In the genomic region with DNA sequence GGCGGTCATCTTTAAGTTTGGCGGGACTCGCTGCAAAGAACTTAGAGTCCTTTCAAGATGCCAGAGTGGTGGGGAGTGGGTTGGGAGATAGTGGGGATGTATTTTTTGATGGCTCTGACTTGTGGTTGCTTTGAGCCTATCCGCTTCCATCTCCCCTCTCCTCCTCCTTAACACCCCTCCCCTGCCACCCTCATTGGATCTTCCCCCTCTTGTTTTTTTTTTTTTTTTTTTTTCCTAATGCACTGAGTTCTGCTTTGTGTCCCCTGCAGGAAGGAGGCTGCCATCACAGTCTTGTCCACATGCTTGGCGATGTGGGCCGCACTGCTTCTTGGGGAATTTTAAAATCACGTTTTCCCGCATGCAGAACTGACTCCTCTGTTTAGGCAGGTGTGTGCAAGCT, we compare ENCODE assay signal across 27 mouse cellular contexts. TPM values are rescaled to one million over a fixed set of nuclear protein-coding genes. Genes with fewer than 3 reads are reported as not detected.
A peak's percentile ranks its signal among the peaks of the same experiment; 100 is the strongest.
DNase-seq lines count a peak whose midpoint lies in the region; ATAC-seq and TF ChIP-seq lines count a peak whose summit lies in the region.
"Had no signal": no experiment of that assay in that cellular context is flagged by ENCODE, and none has a peak within 500 bp of the region (broad histone marks: within the 10 kb centered on the region; RNA-seq: fewer than 3 reads in every experiment).

No protein-coding gene starts in this region.

- H3K4me3 ChIP-seq in layer of hippocampus, adult 2 months: no peak overlapping the region
- H3K4me3 ChIP-seq in liver, embryonic 12.5 days: no peak overlapping the region
- H3K4me3 ChIP-seq: forebrain, embryonic 13.5 days; lung, embryonic 15.5 days; midbrain, embryonic 10.5 days; midbrain, embryonic 15.5 days; neural tube, embryonic 15.5 days; stomach, embryonic 15.5 days had no signal

- TF ChIP-seq CTCF in layer of hippocampus, adult 2 months (conservative IDR thresholded peaks at IDR 0.05): peak; percentile 35

- intact Hi-C loops in gastrocnemius, postnatal 36 days (cut with DNase I): no loop called here

- ATAC-seq in liver, embryonic 12.5 days: no peak
- ATAC-seq: CD4-positive, CD25-positive, alpha-beta regulatory T cell, adult 4 months; forebrain, embryonic 13.5 days; hindbrain, embryonic 16.5 days; midbrain, embryonic 15.5 days had no signal

- H3K27ac ChIP-seq in layer of hippocampus, adult 2 months: no peak overlapping the region
- H3K27ac ChIP-seq in liver, embryonic 12.5 days: peak overlapping the region; percentile 94
- H3K27ac ChIP-seq: forebrain, embryonic 13.5 days; lung, embryonic 15.5 days; midbrain, embryonic 10.5 days; midbrain, embryonic 15.5 days; neural tube, embryonic 15.5 days; stomach, embryonic 15.5 days had no signal

- H3K4me2 ChIP-seq in liver, embryonic 12.5 days: peak overlapping the region; percentile 66
- H3K4me2 ChIP-seq: forebrain, embryonic 13.5 days; lung, embryonic 15.5 days; midbrain, embryonic 15.5 days; neural tube, embryonic 15.5 days; stomach, embryonic 15.5 days had no signal

- peak overlapping the region; percentile 48; the same call in 1 of the 2 replicates for H3K9ac ChIP-seq in liver, embryonic 12.5 days
- H3K9ac ChIP-seq: forebrain, embryonic 13.5 days; lung, embryonic 15.5 days; midbrain, embryonic 15.5 days; neural tube, embryonic 15.5 days; stomach, embryonic 15.5 days had no signal

- H3K36me3 ChIP-seq in liver, embryonic 12.5 days: peaks cover 10% of the 10 kb centered on the region; the same call in 1 of the 2 replicates
- H3K36me3 ChIP-seq: lung, embryonic 15.5 days; midbrain, embryonic 15.5 days; neural tube, embryonic 15.5 days; stomach, embryonic 15.5 days had no signal

- H3K9me3 ChIP-seq in liver, embryonic 12.5 days (replicated peaks): no peaks in the 10 kb centered on the region
- H3K9me3 ChIP-seq: forebrain, embryonic 13.5 days; lung, embryonic 15.5 days; midbrain, embryonic 10.5 days; midbrain, embryonic 15.5 days; neural tube, embryonic 15.5 days; stomach, embryonic 15.5 days had no signal

- no peak for DNase-seq in layer of hippocampus, adult 2 months (ENCODE audit: low spot score in 2 of 2)
- DNase-seq in layer of hippocampus, adult 18-20 months (ENCODE audit: low spot score in 2 of 2): no peak
- peak; percentile 34 for DNase-seq in ES-CJ7 (ENCODE audit: low read depth, low spot score)
- DNase-seq in gastrocnemius, postnatal 36 days: no peak
- DNase-seq in embryo, embryonic 10.5 days (ENCODE audit: low spot score): no peak
- DNase-seq in B cell, adult 2 months: no peak
- DNase-seq: adrenal gland, postnatal 10 days; cerebellum, adult 8-10 months; cerebellum, postnatal 25 days; gastrocnemius, postnatal 25 days; heart, adult 18-20 months; heart, postnatal 14 days; kidney, adult 18-20 months; kidney, postnatal 36 days; layer of hippocampus, postnatal 36 days; retina, postnatal 1 day; right cerebral cortex, postnatal 14 days; thymus, postnatal 25 days had no signal

- no peaks in the 10 kb centered on the region for H3K27me3 ChIP-seq in liver, embryonic 12.5 days (replicated peaks)
- H3K27me3 ChIP-seq: forebrain, embryonic 13.5 days; lung, embryonic 15.5 days; midbrain, embryonic 15.5 days; neural tube, embryonic 15.5 days; stomach, embryonic 15.5 days had no signal

- 63% methylated on average over 8 of the region's 8 CpGs for WGBS in liver, embryonic 12.5 days (ENCODE audit: insufficient replicate concordance)

- peaks cover 99% of the 10 kb centered on the region for H3K4me1 ChIP-seq in liver, embryonic 12.5 days

RNA-seq across cellular contexts. Expression of gene Ccdc6, which starts 31.5 kb away (rescaled TPM):
- total RNA-seq in layer of hippocampus, adult 2 months (2021): 10 to 100 TPM; 60.5 to 65.6 TPM
- total RNA-seq in layer of hippocampus, adult 18-20 months (2021): 10 to 100 TPM; 72.0 to 73.6 TPM
- 9.5 and 10.2 TPM in 2 replicates for polyA plus RNA-seq in liver, embryonic 12.5 days (2016; fragmentation: Nextera tagmentation; extraction: Ambion mirVana)
- 100 to 1,000 TPM; 100 to 121 TPM for total RNA-seq in gastrocnemius, postnatal 36 days (2021)
